Mouse (Mus musculus): ENCODE measurements at regions not wholly inside any gene's neighbourhood (a gene's known extent, or its start where the extent isn't known, plus 50 kb on each side); places are given as distances from the start of the nearest gene placed in this dataset.

DNA sequence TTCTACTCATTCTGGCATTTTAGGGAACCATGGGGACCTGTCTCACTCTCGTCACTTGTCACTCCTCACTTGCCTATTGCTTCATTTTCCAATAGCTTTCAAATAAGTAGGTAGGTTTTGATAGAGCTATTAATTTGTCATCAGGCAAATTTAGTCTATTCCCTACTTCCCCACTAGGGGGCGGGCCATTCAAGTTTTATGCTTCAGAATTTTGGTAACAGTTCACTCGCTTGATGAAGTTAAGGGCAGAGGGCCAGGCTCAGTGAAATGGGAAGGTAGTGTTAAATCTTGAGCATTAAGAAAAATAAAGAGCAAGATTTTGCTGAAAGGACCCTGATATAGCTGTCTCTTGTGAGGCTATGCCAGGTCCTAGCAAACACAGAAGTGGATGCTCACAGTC is 418.2 kb upstream of the Adgra3 start:
- TF ChIP-seq CTCF (conservative IDR thresholded peaks at IDR 0.05; ENCODE audit: low read length) (peak; percentile 90), NANOG (IDR thresholded peaks at IDR 0.05; ENCODE audit: borderline replicate concordance, low read length) (no peak)

All from E14TG2a.4 (cell line).